Mouse (Mus musculus) intestine, postnatal 0 days (tissue): ENCODE measurements at regions not wholly inside any gene's neighbourhood (a gene's known extent, or its start where the extent isn't known, plus 50 kb on each side); places are given as distances from the start of the nearest gene placed in this dataset.
"Not testable (repeated sequence)": the region's sequence is repeated elsewhere in the genome, so short reads cannot be mapped to it uniquely, and the experiment has no call there.

ENCODE experiments used
- ATAC-seq: fragments of 200-750 bp; cut with Nextera tagmentation; 2 replicates; pipeline ENCODE4 v1.8.0; 2017; ENCODE audit warnings: mild to moderate bottlenecking, moderate TSS enrichment, moderate library complexity
- H3K27ac ChIP-seq: fragments of 300-500 bp; sonication (generic); 2 replicates; pipeline ENCODE4 v1.5.1; 2014; ENCODE audit warnings: mild to moderate bottlenecking, low read depth, low read length, moderate library complexity
- H3K27me3 ChIP-seq: fragments of 300-500 bp; sonication (generic); replicated peaks from 2 replicates; pipeline ENCODE4 v1.6.1; 2014; ENCODE audit warnings: low read length, mixed read lengths; ENCODE audit not compliant: control insufficient read depth, insufficient read depth
- H3K36me3 ChIP-seq: fragments of 300-500 bp; sonication (generic); 2 replicates; pipeline ENCODE4 v1.6.1; 2014; ENCODE audit warnings: mild to moderate bottlenecking, moderate library complexity; ENCODE audit not compliant: control insufficient read depth, insufficient read depth
- H3K4me1 ChIP-seq: fragments of 300-500 bp; sonication (generic); replicated peaks from 2 replicates; pipeline ENCODE4 v1.6.1; 2014; ENCODE audit warnings: antibody characterized with exemption, low read length, mixed read lengths; ENCODE audit not compliant: control insufficient read depth, insufficient read depth
- H3K4me2 ChIP-seq: fragments of 300-500 bp; sonication (generic); replicated peaks from 2 replicates; pipeline ENCODE4 v1.6.1; 2014; ENCODE audit warnings: low read depth, mild to moderate bottlenecking, moderate library complexity
- H3K4me3 ChIP-seq: fragments of 300-500 bp; sonication (generic); 2 replicates; pipeline ENCODE4 v1.5.1; 2014; ENCODE audit warnings: low read depth, low read length
- H3K9ac ChIP-seq: fragments of 300-500 bp; sonication (generic); 2 replicates; pipeline ENCODE4 v1.6.1; 2014; ENCODE audit warnings: mild to moderate bottlenecking, low read depth, low read length
- H3K9me3 ChIP-seq: fragments of 300-500 bp; sonication (generic); 2 replicates; pipeline ENCODE4 v1.6.1; 2016; ENCODE audit warnings: mixed run types; ENCODE audit not compliant: control insufficient read depth
- CTCF ChIP-seq: sonication (generic); IDR thresholded peaks from 2 replicates; pipeline ENCODE4 v1.5.1; 2016; ENCODE audit warnings: low read depth, mild to moderate bottlenecking, control low read depth, antibody characterized with exemption, moderate library complexity

- Histone ChIP-seq H3K9ac (no peak overlapping the region), H3K4me3 (no peak overlapping the region), H3K4me1 (no peaks in the 10 kb centered on the region), H3K27ac (no peak overlapping the region), H3K9me3 (no peaks in the 10 kb centered on the region), H3K27me3 (no peaks in the 10 kb centered on the region), H3K4me2 (no peak overlapping the region), H3K36me3 (no peaks in the 10 kb centered on the region)
- no peak for TF ChIP-seq CTCF
- no peak for ATAC-seq
Measured at GRCm38 (mm10) chr11:26660878-26661277, 67.1 kb upstream of the Vrk2 start.

- H3K36me3 ChIP-seq, H3K27me3 ChIP-seq, ATAC-seq, H3K9ac ChIP-seq, H3K4me1 ChIP-seq, H3K9me3 ChIP-seq, H3K4me2 ChIP-seq, H3K4me3 ChIP-seq, H3K27ac ChIP-seq: not testable (repeated sequence)
Measured at GRCm38 (mm10) chr11:26649165-26649564, 55.4 kb upstream of the Vrk2 start.
